Mouse (Mus musculus): ENCODE data around the gene Tbc1d16. TPM values are rescaled to one million over a fixed set of nuclear protein-coding genes. Genes with fewer than 3 reads are reported as not detected.

Gene Tbc1d16
- total RNA-seq, 2 experiments from 2014 or later = 0.09 to 0.38 TPM

GRCm38 (mm10) chr11:119183684-119184310 is 44.5 kb downstream of the Tbc1d16 start:
- ATAC-seq (replicated peaks; ENCODE audit: low FRiP score, poor library complexity, severe bottlenecking) = no peak

- ATAC-seq (replicated peaks; ENCODE audit: low FRiP score, poor library complexity, severe bottlenecking) = no peak
These were observed 46.4 kb downstream of the Tbc1d16 start for GRCm38 (mm10) chr11:119181861-119182395.

GRCm38 (mm10) chr11:119180824-119181582 is 47.3 kb downstream of the Tbc1d16 start:
- ATAC-seq (replicated peaks; ENCODE audit: low FRiP score, poor library complexity, severe bottlenecking) = no peak

GRCm38 (mm10) chr11:119178317-119178716 is 50.0 kb downstream of the Tbc1d16 start:
- no peak for ATAC-seq (replicated peaks; ENCODE audit: low FRiP score, poor library complexity, severe bottlenecking)

GRCm38 (mm10) chr11:119176389-119177179 is 51.7 kb downstream of the Tbc1d16 start:
- no peak for ATAC-seq (replicated peaks; ENCODE audit: low FRiP score, poor library complexity, severe bottlenecking)

GRCm38 (mm10) chr11:119171588-119171987 is 56.7 kb downstream of the Tbc1d16 start:
- no peak for ATAC-seq (replicated peaks; ENCODE audit: low FRiP score, poor library complexity, severe bottlenecking)

GRCm38 (mm10) chr11:119168851-119169250 is 59.4 kb downstream of the Tbc1d16 start:
- no peak for ATAC-seq (replicated peaks; ENCODE audit: low FRiP score, poor library complexity, severe bottlenecking)

- no peak for ATAC-seq (replicated peaks; ENCODE audit: low FRiP score, poor library complexity, severe bottlenecking)
These were observed 62.3 kb downstream of the Tbc1d16 start for GRCm38 (mm10) chr11:119165995-119166394.

GRCm38 (mm10) chr11:119164375-119164774 is 63.9 kb downstream of the Tbc1d16 start:
- no peak for ATAC-seq (replicated peaks; ENCODE audit: low FRiP score, poor library complexity, severe bottlenecking)

- no peak for ATAC-seq (replicated peaks; ENCODE audit: low FRiP score, poor library complexity, severe bottlenecking)
These were observed 64.6 kb downstream of the Tbc1d16 start for GRCm38 (mm10) chr11:119163734-119163992.

GRCm38 (mm10) chr11:119162959-119163733 is 65.2 kb downstream of the Tbc1d16 start:
- no peak for ATAC-seq (replicated peaks; ENCODE audit: low FRiP score, poor library complexity, severe bottlenecking)

- ATAC-seq (replicated peaks; ENCODE audit: low FRiP score, poor library complexity, severe bottlenecking) = no peak
These were observed 66.6 kb downstream of the Tbc1d16 start for GRCm38 (mm10) chr11:119161665-119162064.

GRCm38 (mm10) chr11:119160050-119160449 is 68.2 kb downstream of the Tbc1d16 start:
- ATAC-seq (replicated peaks; ENCODE audit: low FRiP score, poor library complexity, severe bottlenecking) = no peak

- ATAC-seq (replicated peaks; ENCODE audit: low FRiP score, poor library complexity, severe bottlenecking) = no peak
These were observed 68.8 kb downstream of the Tbc1d16 start for GRCm38 (mm10) chr11:119159496-119159895.

- no peak for ATAC-seq (replicated peaks; ENCODE audit: low FRiP score, poor library complexity, severe bottlenecking)
These were observed 70.7 kb downstream of the Tbc1d16 start for GRCm38 (mm10) chr11:119157377-119158189.

GRCm38 (mm10) chr11:119156481-119157254 is 71.6 kb downstream of the Tbc1d16 start:
- ATAC-seq (replicated peaks; ENCODE audit: low FRiP score, poor library complexity, severe bottlenecking) = no peak

GRCm38 (mm10) chr11:119155638-119156480 is 72.4 kb downstream of the Tbc1d16 start:
- no peak for ATAC-seq (replicated peaks; ENCODE audit: low FRiP score, poor library complexity, severe bottlenecking)
